Mouse (Mus musculus) myocyte (in vitro differentiated cells): Measurements from ENCODE around the gene Nr3c2.

Experiments
- E2F4 ChIP-seq: IDR thresholded peaks from one replicate; pipeline ENCODE4 v1.6.1; 2011; ENCODE audit warnings: mild to moderate bottlenecking, control low read depth, moderate library complexity; ENCODE audit not compliant: insufficient read depth
- MAX ChIP-seq: IDR thresholded peaks from one replicate; pipeline ENCODE4 v1.6.1; 2011; ENCODE audit warnings: low read depth, mild to moderate bottlenecking, control low read depth
- MYOG ChIP-seq, 3 experiments: IDR thresholded peaks; one replicate each; pipeline ENCODE4 v1.6.1; 2011; ENCODE audit warnings: control low read depth in 2 of 3, low read depth in 2 of 3, mild to moderate bottlenecking in 2 of 3; ENCODE audit not compliant: insufficient read length in 2 of 3, control insufficient read depth in 1 of 3, insufficient read depth in 1 of 3
- POLR2A ChIP-seq: IDR thresholded peaks from one replicate; pipeline ENCODE4 v1.6.1; 2011; ENCODE audit warnings: low read depth, mild to moderate bottlenecking, control low read depth, moderate library complexity; ENCODE audit not compliant: insufficient read length
- POLR2AphosphoS2 ChIP-seq: IDR thresholded peaks from one replicate; pipeline ENCODE4 v1.6.1; 2011; ENCODE audit warnings: low read depth, control low read depth; ENCODE audit not compliant: insufficient read length
- REST ChIP-seq: IDR thresholded peaks from one replicate; pipeline ENCODE4 v1.6.1; 2011; ENCODE audit warnings: mild to moderate bottlenecking, control low read depth, moderate library complexity; ENCODE audit not compliant: insufficient read depth, insufficient read length
- TCF12 ChIP-seq: IDR thresholded peaks from one replicate; pipeline ENCODE4 v1.6.1; 2011; ENCODE audit warnings: mild to moderate bottlenecking, control low read depth; ENCODE audit not compliant: poor library complexity, insufficient read depth, severe bottlenecking
- TCF3 ChIP-seq: IDR thresholded peaks from one replicate; pipeline ENCODE4 v1.6.1; 2011; ENCODE audit warnings: low read depth, control low read depth; ENCODE audit not compliant: insufficient read length
- USF1 ChIP-seq: IDR thresholded peaks from one replicate; pipeline ENCODE4 v1.6.1; 2011; ENCODE audit warnings: low read depth, mild to moderate bottlenecking, control low read depth, moderate library complexity

GRCm38 (mm10) chr8:77121571-77121890, 222.3 kb downstream of the Nr3c2 start:
- TF ChIP-seq E2F4 (no peak), MAX (no peak), POLR2A (no peak), TCF3 (no peak), TCF12 (no peak), USF1 (no peak), MYOG (IDR thresholded peaks at IDR 0.05; ENCODE audit: control insufficient read depth in 1 of 3, insufficient read depth in 1 of 3, insufficient read length in 2 of 3, low read depth in 2 of 3) (no peak), POLR2AphosphoS2 (no peak), REST (no peak)
